Mouse (Mus musculus) brain, adult 2 months (tissue): ENCODE measurements around the gene Cmss1.
A peak's percentile ranks its signal among the peaks of the same experiment; 100 is the strongest.

Source experiments
- DNase-seq: peaks from one replicate; pipeline ENCODE4 v3.0.0; 2011; ENCODE audit warnings: low read depth, low spot score

Cmss1 gene

GRCm38 (mm10) chr16:57301512-57302115, 305.1 kb downstream of the Cmss1 start:
- DNase-seq: peak; percentile 26

DNA sequence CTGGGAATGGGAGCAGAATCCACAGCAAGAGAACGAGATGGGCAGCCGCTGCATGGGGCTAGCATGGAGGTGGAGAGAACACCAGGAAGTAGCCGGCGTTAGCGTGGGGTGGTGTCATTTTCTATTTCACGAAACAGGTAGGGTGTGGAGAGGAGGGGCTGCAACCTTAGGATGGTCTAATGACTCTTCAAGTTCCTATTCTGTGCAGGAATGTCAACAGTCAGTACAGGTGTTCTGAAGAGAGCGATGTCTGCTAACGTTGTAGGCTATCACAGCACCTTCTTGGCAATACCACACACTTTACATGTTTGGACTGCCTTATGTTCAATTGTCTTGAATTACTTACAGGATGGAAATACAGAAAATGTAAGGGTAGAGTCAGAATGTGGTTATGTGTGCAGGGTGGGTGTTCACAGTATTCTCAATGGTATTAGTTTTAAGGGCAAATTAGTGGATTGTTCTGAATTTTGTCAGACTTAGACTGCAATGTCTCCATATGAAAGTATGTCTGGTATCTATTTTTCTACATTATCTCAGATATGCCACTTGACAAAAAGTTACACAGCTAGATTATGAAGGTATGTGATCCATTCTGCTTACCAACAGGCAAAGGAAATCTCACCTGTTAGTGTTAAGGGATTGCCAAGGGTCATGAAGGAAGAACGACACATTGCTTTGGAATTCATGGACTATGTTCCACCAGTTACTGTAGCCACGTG, 311.3 kb downstream of the Cmss1 start:
- no peak for DNase-seq

GRCm38 (mm10) chr16:57292765-57293164, 313.9 kb downstream of the Cmss1 start, which contains the start of gene Tmem30c:
Gene Tmem30c, minus strand, starts transcription at chr16:57292865.
- DNase-seq: no peak

DNA sequence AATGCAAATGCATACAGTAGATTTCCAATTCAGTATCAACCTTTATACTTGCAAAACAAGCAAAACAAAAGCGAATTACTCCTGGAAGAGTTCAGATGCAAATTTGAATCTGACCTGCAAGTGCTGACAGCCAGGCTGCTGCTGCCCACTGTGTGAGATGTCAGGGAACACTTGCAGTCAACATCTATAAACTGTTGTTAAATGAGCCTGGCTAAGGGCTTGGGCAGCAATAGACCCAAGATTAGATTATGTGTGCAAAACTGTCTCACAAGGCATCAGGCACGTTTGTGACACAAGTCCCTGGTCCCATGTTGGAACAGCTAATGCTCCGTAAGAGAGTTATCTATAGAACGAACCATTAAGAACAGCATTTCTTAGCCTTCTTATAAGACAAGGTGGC, 314.4 kb downstream of the Cmss1 start:
- no peak for DNase-seq

DNA sequence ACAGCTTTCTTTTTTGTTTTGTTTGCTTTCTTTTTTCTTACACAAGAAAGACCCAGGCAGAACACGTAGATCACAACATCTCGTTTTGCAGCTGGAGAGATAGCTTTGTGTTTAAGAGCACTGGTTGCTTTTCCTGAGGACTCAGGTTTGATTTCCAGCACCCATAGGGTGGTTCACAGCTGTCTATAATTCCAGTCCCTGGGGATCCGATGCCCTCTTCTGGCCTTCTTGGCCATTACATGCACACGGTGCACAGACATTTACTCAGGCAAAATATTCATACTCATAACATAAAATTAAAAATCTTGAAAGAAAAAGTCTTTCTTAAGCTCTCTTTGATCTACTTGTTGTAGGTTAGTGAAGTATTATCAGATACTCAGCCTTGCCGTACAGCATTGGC, 315.0 kb downstream of the Cmss1 start:
- no peak for DNase-seq

GRCm38 (mm10) chr16:57281417-57281816, 325.2 kb downstream of the Cmss1 start:
- DNase-seq: peak; percentile 9

DNA sequence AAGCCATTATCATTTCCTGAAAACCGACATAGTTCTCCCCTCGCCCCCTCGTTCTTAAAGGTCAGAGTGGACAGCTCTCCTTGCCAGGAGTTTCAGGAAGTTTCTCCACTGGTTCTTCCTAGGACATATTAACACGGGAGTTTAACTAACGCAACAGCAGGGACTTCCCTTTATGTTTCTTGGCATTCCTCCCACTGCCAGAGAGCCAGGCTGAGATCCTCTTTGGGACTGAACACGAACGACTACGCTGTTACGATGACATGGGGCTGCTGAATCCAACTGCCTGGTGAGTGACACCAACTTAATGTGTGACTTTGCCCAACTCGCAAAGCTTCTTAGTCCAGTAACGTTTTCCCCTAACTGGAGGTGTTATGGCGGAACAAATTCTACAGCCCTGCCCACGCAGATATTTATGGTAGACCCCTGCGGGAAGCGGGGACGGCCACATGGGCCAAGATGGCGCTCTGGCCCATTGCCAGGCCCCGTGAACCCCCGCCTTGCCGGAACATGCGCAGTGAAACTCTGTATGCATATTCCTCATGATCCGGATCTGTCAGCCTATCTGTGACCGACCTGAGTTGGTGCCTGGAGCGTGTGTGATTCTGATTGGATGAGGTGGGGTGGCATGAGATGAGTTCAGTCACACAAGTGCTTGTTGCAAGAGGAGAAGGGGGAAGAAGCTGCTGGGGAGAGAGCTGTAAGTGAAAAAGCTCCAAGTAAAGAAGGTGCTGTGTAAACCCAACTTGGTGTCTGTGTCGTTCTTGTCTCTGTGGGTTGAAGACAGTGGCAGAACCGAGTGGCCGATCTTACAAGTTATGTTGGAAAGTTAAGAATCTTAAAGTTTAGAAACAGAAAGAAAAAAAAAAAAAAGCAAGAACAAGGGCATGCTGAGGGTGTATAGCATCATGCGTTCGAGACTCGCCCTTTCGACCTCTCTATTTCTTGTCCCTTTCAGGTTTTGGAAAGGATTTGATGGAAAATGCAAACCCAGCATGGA, 326.1 kb downstream of the Cmss1 start:
- peak; percentile 24 for DNase-seq

DNA sequence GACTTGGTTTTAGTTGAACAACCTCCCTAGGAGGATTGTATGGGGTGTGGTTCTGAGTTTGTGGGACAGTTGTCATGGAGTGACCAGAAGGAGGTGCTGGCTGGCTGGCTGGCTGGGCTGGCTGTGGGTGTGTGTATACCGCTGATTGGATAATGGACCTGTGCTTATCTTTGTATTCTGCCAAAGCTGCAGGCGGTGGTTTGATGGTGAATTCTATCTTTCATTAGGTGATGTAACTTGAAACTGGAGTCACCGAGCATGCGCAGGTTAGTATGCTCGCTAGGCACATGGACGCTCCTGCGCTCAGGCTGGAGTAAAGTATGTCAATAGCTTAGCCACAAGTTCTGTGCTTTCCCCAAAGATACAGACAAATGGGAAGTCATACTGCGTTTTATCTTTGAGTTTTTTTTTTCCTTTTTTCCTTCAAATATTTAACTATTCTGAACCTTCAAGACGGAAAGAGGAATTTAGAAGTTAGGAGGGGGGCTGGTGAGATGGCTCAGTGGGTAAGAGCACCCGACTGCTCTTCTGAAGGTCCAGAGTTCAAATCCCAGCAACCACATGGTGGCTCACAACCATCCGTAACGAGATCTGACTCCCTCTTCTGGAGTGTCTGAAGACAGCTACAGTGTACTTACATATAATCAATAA, 327.6 kb downstream of the Cmss1 start:
- no peak for DNase-seq

GRCm38 (mm10) chr16:57269751-57270150, 336.9 kb downstream of the Cmss1 start:
- no peak for DNase-seq

DNA sequence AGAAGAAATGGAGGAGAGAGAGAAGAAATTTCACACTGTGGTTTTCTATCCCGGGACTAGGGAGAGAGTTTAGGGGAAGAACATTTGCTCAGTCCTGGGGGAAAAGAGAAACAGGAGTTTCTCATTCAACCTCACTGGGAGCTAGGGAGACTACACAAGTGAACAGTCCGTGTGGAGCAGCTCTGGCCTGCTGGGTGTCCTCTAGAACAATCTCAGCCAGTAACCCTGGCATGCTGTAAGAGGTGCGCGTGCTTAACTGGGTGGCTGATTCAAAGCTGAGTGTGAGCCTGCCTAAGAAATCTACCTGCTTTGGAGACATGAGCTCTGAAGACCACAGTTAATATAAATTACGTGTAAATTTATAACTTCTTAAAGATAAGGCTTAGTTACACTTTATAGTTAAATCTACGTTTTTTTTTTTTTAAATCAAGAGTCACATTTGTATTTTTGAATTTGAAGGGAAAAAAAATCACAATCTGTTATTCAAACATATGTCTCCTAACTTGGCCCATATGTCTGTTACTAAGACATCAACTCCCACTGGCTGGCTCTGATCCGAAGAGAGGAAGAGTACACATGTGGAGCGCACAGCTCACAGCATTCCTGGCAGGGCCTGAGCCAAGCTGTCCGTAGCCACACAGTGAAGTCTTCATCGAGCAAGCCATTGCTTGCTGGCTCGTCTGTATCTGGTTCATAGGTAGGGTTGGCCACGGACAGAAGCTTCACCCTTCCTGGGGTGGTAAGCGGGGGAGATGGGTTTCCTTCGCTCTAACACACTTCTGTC, 338.4 kb downstream of the Cmss1 start:
- peak; percentile 86 for DNase-seq

DNA sequence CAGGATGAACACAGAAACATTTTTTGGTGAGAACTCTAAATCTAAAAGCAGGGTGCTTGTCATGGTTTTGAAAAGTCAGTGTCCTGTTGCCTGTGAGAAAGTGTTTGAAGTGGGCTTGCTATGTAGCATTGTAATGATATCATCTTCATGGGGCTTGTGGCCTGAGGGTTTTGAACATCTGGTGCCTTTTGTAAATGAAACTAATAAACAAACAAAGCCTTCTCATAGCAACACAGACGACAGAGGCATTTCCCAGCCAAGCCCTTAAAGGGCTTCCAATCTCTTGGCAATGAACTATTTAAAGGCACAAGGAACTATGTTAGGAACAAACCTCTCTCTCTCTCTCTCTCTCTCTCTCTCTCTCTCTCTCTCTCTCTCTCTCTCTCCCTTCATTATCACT, 339.6 kb downstream of the Cmss1 start:
- no peak for DNase-seq

- no peak for DNase-seq
These were observed 346.5 kb downstream of the Cmss1 start for GRCm38 (mm10) chr16:57260152-57260551.

DNA sequence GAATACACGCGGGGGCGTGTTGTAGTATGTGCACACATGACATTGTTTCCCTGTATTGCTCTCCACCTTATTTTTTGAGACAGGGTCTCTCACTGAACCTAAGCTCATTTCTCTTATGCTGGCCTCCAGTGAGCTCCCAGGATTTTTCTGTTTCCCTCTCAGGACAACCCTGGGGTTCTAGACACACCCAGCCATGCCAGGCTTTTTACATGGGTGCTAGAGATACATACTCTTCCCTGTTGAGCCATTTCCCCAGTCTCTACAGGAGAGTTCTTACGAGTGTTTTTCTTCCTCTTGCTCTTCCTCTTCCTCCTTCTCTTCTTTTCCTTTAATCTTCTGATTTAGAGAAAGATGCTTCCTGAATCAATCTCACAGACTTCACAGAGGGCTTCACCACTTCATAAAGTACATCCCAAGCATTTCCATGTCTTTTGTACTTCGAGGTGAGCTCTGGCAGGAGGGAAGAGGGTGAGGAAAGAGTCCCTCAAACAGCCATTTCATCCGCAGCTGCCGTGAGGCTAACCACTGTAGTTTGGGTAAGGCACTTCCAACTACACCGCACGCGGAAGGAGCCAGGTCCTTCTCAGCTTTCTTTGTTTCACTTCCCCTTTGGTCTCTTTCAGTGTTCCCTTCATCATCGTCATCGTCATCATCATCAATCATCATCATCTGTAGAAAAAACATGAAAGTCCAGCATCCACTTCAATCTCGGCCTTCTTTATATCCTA, 347.1 kb downstream of the Cmss1 start:
- DNase-seq: no peak
